Mouse (Mus musculus) testis, postnatal 10 days (tissue): ENCODE data around the gene Tjp2.

Source experiments
- DNase-seq: peaks from one replicate; pipeline ENCODE4 v3.0.0; 2021; ENCODE audit warnings: low spot score

Gene Tjp2

DNA sequence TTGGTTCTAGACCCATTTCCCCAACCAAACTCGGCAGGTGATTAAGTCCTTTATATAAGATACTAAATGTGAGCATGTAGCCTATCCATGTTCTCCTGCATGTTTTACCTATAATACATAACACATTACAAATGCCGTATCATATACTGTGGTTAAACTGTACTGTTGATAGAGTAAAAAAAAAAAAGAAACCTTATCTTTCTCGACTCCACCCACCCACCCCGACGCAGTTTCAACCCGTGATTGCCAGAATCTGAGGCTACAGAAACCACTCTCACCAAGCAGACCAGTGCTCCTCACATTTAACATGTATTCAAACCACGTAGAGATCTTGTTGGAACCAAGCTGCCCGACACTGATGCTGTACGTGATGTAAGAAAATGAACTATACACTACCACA is 102.2 kb downstream of the Tjp2 start:
- no peak for DNase-seq

DNA sequence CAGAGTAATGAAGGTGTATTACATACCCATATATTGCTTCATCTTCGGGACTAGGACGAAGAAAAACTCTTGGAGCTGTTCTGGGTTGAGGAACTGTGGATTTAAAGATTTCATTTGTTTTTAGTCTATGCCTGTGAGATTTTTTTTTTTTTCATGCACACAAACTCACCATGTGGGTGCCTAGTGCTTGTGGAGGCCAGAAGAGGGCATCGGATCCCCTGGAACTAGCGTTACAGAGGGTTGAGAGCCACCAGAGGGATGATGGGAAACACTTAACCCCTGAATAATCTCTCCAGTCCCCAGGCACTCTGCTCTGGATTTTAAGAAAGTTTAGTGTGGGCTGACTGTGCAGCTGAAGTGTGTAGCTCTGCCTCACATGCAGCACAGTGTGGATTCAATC is 104.0 kb downstream of the Tjp2 start:
- DNase-seq, result no peak

GRCm38 (mm10) chr19:24118775-24119174 is 106.1 kb downstream of the Tjp2 start:
- no peak for DNase-seq

GRCm38 (mm10) chr19:24111581-24111980 is 113.2 kb downstream of the Tjp2 start:
- no peak for DNase-seq

GRCm38 (mm10) chr19:24107707-24108106 is 117.1 kb downstream of the Tjp2 start:
- DNase-seq, result no peak

GRCm38 (mm10) chr19:24103802-24104201 is 121.0 kb downstream of the Tjp2 start:
- DNase-seq, result no peak

- DNase-seq, result no peak
Measured at GRCm38 (mm10) chr19:24102562-24103126, 122.2 kb downstream of the Tjp2 start.

DNA sequence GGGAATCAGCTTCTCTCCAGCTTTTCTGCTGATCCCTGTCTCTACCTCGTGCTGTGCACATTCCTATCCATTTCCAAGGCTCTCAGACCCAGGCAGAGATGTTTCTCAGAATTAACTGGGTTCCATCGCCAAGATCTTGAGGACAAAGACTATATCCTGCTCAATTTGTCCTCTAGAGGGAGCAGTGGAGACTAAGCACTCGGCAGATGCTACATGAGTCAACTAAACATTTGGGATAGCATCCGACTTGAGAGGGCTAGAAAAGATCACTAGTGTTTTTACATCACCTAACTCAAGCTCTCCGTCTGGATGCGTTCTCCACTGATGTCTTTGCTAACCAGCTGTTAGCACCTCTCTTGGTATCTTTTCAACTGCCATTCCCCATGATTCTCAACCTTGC is 123.6 kb downstream of the Tjp2 start:
- no peak for DNase-seq

- DNase-seq, result no peak
Measured at GRCm38 (mm10) chr19:24098691-24099090, 126.1 kb downstream of the Tjp2 start.

DNA sequence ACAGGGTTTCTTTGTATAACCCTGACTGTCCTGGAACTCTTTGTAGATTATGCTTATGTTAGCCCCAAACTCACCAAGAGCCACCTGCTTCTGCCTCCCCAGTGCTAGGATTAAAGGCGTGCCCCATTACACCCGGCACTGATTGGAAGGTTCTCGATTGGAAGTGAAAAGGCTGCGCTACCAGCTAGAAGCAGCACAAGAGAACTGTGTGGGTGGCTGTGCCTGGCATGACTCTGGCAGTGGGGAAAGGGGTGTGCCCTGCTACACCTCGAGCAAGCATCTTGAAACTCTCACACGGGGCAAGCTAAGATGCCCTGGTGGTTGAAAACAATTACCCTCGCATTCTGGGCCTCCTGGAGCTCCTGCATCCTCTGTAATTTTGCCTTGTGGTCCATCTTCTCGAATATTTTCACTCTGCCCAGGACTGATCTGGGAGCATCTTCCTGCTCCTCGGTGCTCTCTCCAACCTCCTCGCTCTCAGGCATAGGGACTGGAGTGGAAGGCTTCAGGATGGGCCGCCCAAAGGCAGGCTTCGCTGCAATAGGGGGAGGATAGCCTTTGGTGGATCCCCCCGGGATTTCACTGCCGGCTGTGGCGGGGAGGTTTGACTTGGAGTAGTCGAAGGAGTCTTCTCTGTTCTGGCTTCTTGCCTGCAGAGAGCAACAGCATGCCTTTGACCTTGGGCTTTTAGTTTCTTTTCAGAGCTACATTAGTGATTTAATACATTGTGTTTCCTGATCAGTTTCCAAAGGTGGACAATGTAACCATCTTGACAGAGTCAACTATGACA is 127.0 kb downstream of the Tjp2 start:
- DNase-seq, result peak; percentile 63

DNA sequence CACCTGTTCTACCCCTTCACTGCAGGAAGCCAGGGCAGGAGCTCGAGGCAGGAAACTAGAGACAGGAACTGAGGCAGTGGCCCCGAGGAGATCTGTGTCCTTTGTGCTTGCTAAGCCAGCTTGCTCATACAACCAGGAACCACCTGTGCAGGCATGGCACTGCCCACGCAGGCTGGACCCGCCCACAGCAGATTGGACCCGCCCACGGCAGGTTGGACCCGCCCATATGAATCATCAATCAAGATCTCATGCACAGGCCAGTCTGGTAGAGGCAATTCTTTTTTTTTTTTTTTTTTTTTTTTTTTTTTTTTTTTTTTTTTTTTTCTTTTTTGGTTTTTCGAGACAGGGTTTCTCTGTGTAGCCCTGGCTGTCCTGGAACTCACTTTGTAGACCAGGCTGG is 132.8 kb downstream of the Tjp2 start:
- DNase-seq, result peak; percentile 63

DNA sequence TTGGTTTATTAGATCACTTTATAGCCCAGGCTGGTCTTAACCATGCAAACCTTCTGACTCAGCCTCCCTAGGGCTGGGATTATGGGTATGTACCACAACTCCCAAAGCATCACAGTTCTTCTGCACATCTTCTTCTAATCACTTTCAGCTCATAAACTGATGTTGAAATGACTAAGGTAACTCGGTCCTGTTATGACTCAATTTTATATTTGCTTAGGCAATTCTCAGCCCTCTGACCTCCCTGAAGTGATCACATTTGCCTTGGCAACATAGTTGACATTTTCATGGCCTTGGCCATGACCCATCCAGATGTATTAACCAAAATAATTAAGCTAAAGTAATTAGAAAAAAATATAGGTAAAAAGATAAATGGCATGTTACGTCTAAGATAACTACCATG is 134.5 kb downstream of the Tjp2 start:
- DNase-seq, result no peak

- DNase-seq, result no peak
Measured at GRCm38 (mm10) chr19:24085306-24085705, 139.5 kb downstream of the Tjp2 start.

GRCm38 (mm10) chr19:24080417-24081080 is 144.3 kb downstream of the Tjp2 start:
- no peak for DNase-seq

- no peak for DNase-seq
Measured at GRCm38 (mm10) chr19:24077658-24078057, 147.2 kb downstream of the Tjp2 start.

DNA sequence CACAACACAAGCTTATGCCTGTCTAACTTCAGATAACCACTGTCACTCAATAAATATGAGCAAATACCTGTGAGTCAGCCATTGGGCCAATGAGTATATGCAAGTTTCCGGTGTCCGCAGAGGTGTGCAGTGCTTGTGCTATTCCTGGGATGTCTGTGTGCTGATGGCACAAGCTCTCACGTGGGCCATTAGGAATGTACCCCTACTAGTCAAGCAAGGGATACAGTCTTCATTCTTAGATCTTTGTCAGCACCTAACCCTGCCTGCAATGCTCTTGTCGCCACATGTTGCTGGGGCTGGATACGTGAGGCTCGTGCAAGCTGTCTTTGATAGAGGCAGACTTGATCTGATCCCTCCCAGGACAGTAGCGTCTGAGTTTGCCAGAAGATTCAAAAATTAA is 148.3 kb downstream of the Tjp2 start:
- DNase-seq, result no peak

GRCm38 (mm10) chr19:24075927-24076326 is 148.9 kb downstream of the Tjp2 start:
- no peak for DNase-seq

GRCm38 (mm10) chr19:24073155-24073554 is 151.7 kb downstream of the Tjp2 start:
- DNase-seq, result no peak

DNA sequence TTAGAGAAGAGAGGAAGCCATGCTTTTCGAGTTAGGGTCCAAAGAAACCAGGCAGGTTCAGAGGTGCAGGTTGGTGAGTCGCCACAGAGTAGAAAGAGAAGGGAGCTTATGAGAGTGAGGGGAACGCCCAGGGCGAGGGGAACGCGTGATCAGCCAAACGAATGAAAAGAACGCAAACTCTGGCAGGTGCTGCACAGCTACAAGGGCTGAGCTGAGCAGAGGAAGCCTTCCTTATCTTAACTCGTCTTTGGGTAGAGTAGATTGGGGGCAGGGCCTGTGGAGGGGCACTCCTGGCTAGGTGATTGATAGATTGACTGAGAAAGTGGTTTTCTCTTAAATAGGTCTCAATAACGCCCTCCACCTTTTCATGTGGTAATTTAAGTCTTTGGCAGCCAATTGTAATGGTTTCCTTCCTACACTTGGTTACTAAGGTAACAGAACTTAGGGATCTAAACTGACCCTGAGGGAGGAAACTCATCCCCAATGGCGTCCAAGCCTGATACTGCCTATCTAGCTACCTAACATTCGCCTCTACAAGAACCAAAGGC is 160.4 kb downstream of the Tjp2 start:
- no peak for DNase-seq

DNA sequence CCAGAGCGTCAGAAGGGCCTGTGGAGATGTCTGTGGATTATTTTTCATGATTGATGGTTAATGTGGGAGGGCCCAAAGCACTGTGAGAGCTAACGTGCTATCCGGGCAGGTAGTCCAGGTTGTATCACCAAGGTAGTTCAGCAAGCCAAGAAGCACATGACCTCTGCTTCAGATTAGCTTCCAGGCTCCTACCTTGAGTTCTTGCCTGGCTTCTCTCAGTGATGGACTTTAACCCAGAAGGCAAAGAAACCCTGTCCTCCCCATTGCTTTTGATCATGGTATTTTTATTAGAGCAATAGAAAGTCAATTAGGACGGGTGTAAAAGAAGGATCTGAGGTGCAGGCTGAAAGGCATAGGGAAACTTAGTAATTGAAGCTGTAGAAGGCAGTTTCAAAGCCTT is 161.2 kb downstream of the Tjp2 start:
- DNase-seq, result no peak

- no peak for DNase-seq
Measured at GRCm38 (mm10) chr19:24058851-24059250, 166.0 kb downstream of the Tjp2 start.

GRCm38 (mm10) chr19:24058021-24058420 is 166.8 kb downstream of the Tjp2 start:
- no peak for DNase-seq

GRCm38 (mm10) chr19:24056880-24057279 is 167.9 kb downstream of the Tjp2 start:
- no peak for DNase-seq
